Mouse (Mus musculus) activated CD4-positive, CD25-positive, alpha-beta regulatory T cell, adult 4 months (primary cell): Measurements from ENCODE around the gene 4933402E13Rik. TPM values are rescaled to one million over a fixed set of nuclear protein-coding genes. Genes with fewer than 3 reads are reported as not detected.

Source experiments
- ATAC-seq: one replicate; pipeline ENCODE4 v1.8.0; 2017
- polyA plus RNA-seq, 2 experiments: library from polyadenylated mRNA; unstranded; fragments of 100-300 nt; shearing (Covaris generic); gene quantifications; one replicate each; pipeline ENCODE4 v1.2.1; 2017

The 4933402E13Rik gene
- polyA plus RNA-seq, result not detected

GRCm38 (mm10) chrX:62283199-62283598 is at the start of gene 4933402E13Rik:
4933402E13Rik (plus strand) TSS chrX:62283499.
- no peak for ATAC-seq

Other genes starting within 250 kb of the 4933402E13Rik start
- gene 4931400O07Rik, start 184.5 kb downstream of the 4933402E13Rik start, polyA plus RNA-seq, result not detected